Mouse (Mus musculus) midbrain, embryonic 11.5 days (tissue): ENCODE measurements around the gene Hes5. TPM values are rescaled to one million over a fixed set of nuclear protein-coding genes. Genes with fewer than 3 reads are reported as not detected.

ENCODE experiments used
- ATAC-seq: fragments of 200-750 bp; cut with Nextera tagmentation; 2 replicates; pipeline ENCODE4 v1.8.0; 2017; ENCODE audit warnings: moderate TSS enrichment, moderate library complexity; ENCODE audit not compliant: low FRiP score
- DNase-seq: peaks from one replicate; pipeline ENCODE4 v3.0.0; 2015; ENCODE audit warnings: low spot score; ENCODE audit errors: missing footprints
- H3K27ac ChIP-seq: fragments of 300-500 bp; sonication (generic); 2 replicates; pipeline ENCODE4 v1.5.1; 2014; ENCODE audit warnings: low read depth, low read length
- H3K27me3 ChIP-seq: fragments of 300-500 bp; sonication (generic); 2 replicates; pipeline ENCODE4 v1.6.1; 2014; ENCODE audit warnings: mild to moderate bottlenecking, low read length, moderate library complexity, mixed read lengths; ENCODE audit not compliant: control insufficient read depth, insufficient read depth
- H3K36me3 ChIP-seq: fragments of 300-500 bp; sonication (generic); 2 replicates; pipeline ENCODE4 v1.6.1; 2014; ENCODE audit warnings: mild to moderate bottlenecking, low read length, moderate library complexity, mixed read lengths; ENCODE audit not compliant: control insufficient read depth, insufficient read depth
- H3K4me1 ChIP-seq: fragments of 300-500 bp; sonication (generic); 2 replicates; pipeline ENCODE4 v1.6.1; 2014; ENCODE audit warnings: low read length; ENCODE audit not compliant: control insufficient read depth, insufficient read depth
- H3K4me2 ChIP-seq: fragments of 300-500 bp; sonication (generic); 2 replicates; pipeline ENCODE4 v1.6.1; 2014; ENCODE audit warnings: mild to moderate bottlenecking, moderate library complexity
- H3K4me3 ChIP-seq: fragments of 300-500 bp; sonication (generic); 2 replicates; pipeline ENCODE4 v1.5.1; 2014; ENCODE audit warnings: low read depth, low read length
- H3K9ac ChIP-seq: fragments of 300-500 bp; sonication (generic); 2 replicates; pipeline ENCODE4 v1.6.1; 2014; ENCODE audit warnings: low read length
- H3K9me3 ChIP-seq: fragments of 300-500 bp; sonication (generic); 2 replicates; pipeline ENCODE4 v1.6.1; 2016; ENCODE audit warnings: low read length; ENCODE audit not compliant: control insufficient read depth
- WGBS: fragments of 180-500 bp; shearing (Covaris S2); extraction: QIAGEN DNeasy Blood & Tissue Kit; methylation state at CpG from one replicate; pipeline ENCODE4 v1.1.7; 2014; 5-methylcytosine and 5-hydroxymethylcytosine counted together
- polyA plus RNA-seq: library from polyadenylated mRNA; unstranded; fragments of >200 nt; fragmentation: Nextera tagmentation; extraction: Ambion mirVana; gene quantifications from 2 replicates; pipeline ENCODE4 v1.2.1, GENCODE M21; 2014

The Hes5 gene
- polyA plus RNA-seq, 1 experiment from 2014 or later: 535 TPM

GRCm38 (mm10) chr4:154986096-154986495, 25.4 kb downstream of the Hes5 start:
- no peaks in the 10 kb centered on the region for H3K9me3 ChIP-seq
- peak; percentile 94 for DNase-seq
- peaks cover 23% of the 10 kb centered on the region for H3K4me1 ChIP-seq
- no peak overlapping the region for H3K4me3 ChIP-seq
- no peaks in the 10 kb centered on the region for H3K36me3 ChIP-seq
- H3K27ac ChIP-seq: no peak overlapping the region
- peak overlapping the region; percentile 28 for H3K9ac ChIP-seq
- H3K4me2 ChIP-seq: peak overlapping the region; percentile 32
- ATAC-seq: peak; percentile 36
- no peaks in the 10 kb centered on the region for H3K27me3 ChIP-seq
- 18% methylated on average over 17 of the region's 17 CpGs for WGBS

- Histone ChIP-seq H3K36me3 (no peaks in the 10 kb centered on the region), H3K9ac (peak overlapping the region; percentile 28; the same call in 1 of the 2 replicates), H3K27me3 (no peaks in the 10 kb centered on the region), H3K9me3 (no peaks in the 10 kb centered on the region), H3K4me2 (no peak overlapping the region), H3K4me1 (peaks cover 23% of the 10 kb centered on the region), H3K27ac (no peak overlapping the region), H3K4me3 (no peak overlapping the region)
- ATAC-seq (no peak), DNase-seq (peak; percentile 81)
- WGBS: 58% methylated on average over 15 of the region's 15 CpGs
These were observed 26.0 kb downstream of the Hes5 start for GRCm38 (mm10) chr4:154986750-154987149.

DNA sequence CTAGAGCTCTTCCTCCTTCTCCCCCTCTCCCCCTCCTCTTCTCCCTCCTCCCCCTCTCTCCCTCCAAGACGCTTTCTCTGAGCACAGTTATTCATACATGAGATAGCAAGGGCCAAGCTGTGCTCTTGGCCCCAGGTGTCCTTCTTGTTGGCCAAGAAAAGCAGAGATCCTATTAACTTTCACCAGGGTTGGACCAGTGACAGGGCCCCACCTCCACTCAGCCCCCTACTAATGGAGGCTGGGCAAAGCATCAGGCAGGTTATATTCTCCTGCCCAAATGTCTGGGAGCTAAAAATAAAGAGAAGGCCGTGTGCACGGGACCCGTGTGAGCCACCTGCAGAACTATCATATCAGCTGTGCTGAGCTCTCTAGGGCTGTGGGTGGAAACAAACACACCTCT, 34.2 kb downstream of the Hes5 start:
- Histone ChIP-seq H3K36me3 (no peaks in the 10 kb centered on the region), H3K9ac (no peak overlapping the region), H3K27ac (no peak overlapping the region), H3K4me1 (peaks cover 3% of the 10 kb centered on the region; the same call in 1 of the 2 replicates), H3K27me3 (no peaks in the 10 kb centered on the region), H3K9me3 (no peaks in the 10 kb centered on the region), H3K4me2 (no peak overlapping the region), H3K4me3 (no peak overlapping the region)
- WGBS: 80% methylated on average over 4 of the region's 4 CpGs
- DNase-seq (no peak), ATAC-seq (no peak)

GRCm38 (mm10) chr4:154996572-154997154, 35.9 kb downstream of the Hes5 start:
- Histone ChIP-seq H3K27ac (no peak overlapping the region), H3K9me3 (no peaks in the 10 kb centered on the region), H3K4me3 (no peak overlapping the region), H3K36me3 (no peaks in the 10 kb centered on the region), H3K27me3 (no peaks in the 10 kb centered on the region), H3K4me2 (no peak overlapping the region), H3K9ac (no peak overlapping the region), H3K4me1 (peaks cover 3% of the 10 kb centered on the region; the same call in 1 of the 2 replicates)
- ATAC-seq: no peak
- no peak for DNase-seq
- 39% methylated on average over 8 of the region's 8 CpGs for WGBS

- Histone ChIP-seq H3K9ac (no peak overlapping the region), H3K4me1 (peaks cover 3% of the 10 kb centered on the region; the same call in 1 of the 2 replicates), H3K27me3 (no peaks in the 10 kb centered on the region), H3K36me3 (no peaks in the 10 kb centered on the region; the same call in 1 of the 2 replicates), H3K4me2 (no peak overlapping the region), H3K4me3 (no peak overlapping the region), H3K9me3 (no peaks in the 10 kb centered on the region), H3K27ac (no peak overlapping the region)
- ATAC-seq (no peak), DNase-seq (peak; percentile 41)
- WGBS: 86% methylated on average over 5 of the region's 5 CpGs
These were observed 38.7 kb downstream of the Hes5 start for GRCm38 (mm10) chr4:154999379-154999778.

DNA sequence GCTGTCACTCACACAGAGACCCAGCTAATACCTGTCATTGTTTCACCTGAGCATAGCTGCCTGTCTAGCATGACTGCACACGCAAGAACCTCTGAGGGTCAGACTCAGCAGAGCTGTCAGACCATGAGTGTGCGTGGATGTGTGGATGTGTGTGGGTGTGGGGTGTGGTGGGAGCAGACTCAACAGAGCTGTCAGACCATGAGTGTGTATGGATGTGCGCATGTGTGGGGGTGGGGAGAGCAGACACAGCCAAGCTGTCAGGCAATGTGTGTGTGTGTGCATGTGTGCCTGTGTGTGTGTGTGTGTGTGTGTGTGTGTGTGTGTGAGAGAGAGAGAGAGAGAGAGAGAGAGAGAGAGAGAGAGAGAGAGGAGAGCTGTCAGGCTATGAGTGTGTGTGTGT, 44.6 kb downstream of the Hes5 start:
- ATAC-seq (no peak), DNase-seq (no peak)
- 93% methylated on average over 3 of the region's 3 CpGs for WGBS
- Histone ChIP-seq H3K27me3 (no peaks in the 10 kb centered on the region), H3K4me1 (no peaks in the 10 kb centered on the region), H3K9ac (no peak overlapping the region), H3K4me3 (no peak overlapping the region), H3K27ac (no peak overlapping the region), H3K4me2 (no peak overlapping the region), H3K9me3 (no peaks in the 10 kb centered on the region), H3K36me3 (no peaks in the 10 kb centered on the region; the same call in 1 of the 2 replicates)

- WGBS: 76% methylated on average over 10 of the region's 10 CpGs
- Histone ChIP-seq H3K27me3 (no peaks in the 10 kb centered on the region), H3K9me3 (no peaks in the 10 kb centered on the region), H3K4me3 (no peak overlapping the region), H3K9ac (no peak overlapping the region), H3K36me3 (no peaks in the 10 kb centered on the region; the same call in 1 of the 2 replicates), H3K4me2 (no peak overlapping the region), H3K4me1 (no peaks in the 10 kb centered on the region), H3K27ac (no peak overlapping the region)
- DNase-seq (peak; percentile 79), ATAC-seq (no peak)
These were observed 45.6 kb downstream of the Hes5 start for GRCm38 (mm10) chr4:155006296-155006695.

DNA sequence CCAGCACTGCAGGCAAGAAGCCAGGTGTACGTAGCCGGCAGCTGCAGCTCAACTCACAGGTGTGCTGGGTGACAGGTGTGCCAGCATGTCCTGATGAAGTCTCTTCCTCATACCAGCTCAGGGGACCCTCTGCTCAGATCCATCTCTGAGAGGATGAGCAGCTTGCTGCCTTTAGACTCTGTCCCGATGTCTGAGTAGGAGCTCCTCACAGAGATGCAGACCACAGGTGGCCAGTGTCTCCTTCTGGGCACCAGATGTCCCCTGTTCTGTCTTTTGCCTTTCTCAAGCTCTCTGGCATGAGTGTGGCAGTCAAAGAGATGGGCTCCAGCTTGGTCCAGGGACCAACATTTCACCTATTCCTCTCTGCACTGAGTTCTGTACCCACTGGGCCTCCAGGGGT, 46.9 kb downstream of the Hes5 start:
- Histone ChIP-seq H3K9ac (no peak overlapping the region), H3K36me3 (no peaks in the 10 kb centered on the region), H3K4me3 (no peak overlapping the region), H3K27me3 (no peaks in the 10 kb centered on the region), H3K4me1 (peaks cover under 1% of the 10 kb centered on the region; the same call in 1 of the 2 replicates), H3K4me2 (no peak overlapping the region), H3K9me3 (no peaks in the 10 kb centered on the region), H3K27ac (no peak overlapping the region)
- ATAC-seq (no peak), DNase-seq (no peak)
- WGBS: 86% methylated on average over 3 of the region's 3 CpGs

DNA sequence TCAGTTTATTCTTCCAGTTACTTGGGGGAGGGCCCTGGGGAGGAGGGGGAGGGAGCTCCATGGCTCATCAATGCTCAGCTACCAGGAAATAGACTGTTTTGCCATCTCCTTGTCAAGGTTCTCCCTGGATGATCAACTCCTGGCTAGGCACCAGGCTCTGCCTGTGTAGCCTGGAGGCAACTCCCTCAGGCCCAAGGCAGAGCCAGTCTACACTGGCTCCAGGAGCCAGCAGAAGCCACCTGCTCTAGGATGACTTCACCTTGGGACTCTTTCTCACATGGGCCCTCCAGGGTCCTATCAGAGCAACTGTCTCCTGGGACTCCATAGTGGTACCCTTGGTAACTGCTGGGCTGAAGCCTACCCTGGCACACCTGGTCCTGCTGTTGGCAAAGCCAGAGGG, 47.4 kb downstream of the Hes5 start:
- DNase-seq (no peak), ATAC-seq (no peak)
- Histone ChIP-seq H3K4me1 (peaks cover 5% of the 10 kb centered on the region; the same call in 1 of the 2 replicates), H3K36me3 (no peaks in the 10 kb centered on the region), H3K27me3 (no peaks in the 10 kb centered on the region), H3K9ac (no peak overlapping the region), H3K4me3 (no peak overlapping the region), H3K9me3 (no peaks in the 10 kb centered on the region), H3K27ac (no peak overlapping the region), H3K4me2 (no peak overlapping the region)
